Mouse (Mus musculus): ENCODE measurements at regions not wholly inside any gene's neighbourhood (a gene's known extent, or its start where the extent isn't known, plus 50 kb on each side); places are given as distances from the start of the nearest gene placed in this dataset.
A peak's percentile ranks its signal among the peaks of the same experiment; 100 is the strongest.

DNA sequence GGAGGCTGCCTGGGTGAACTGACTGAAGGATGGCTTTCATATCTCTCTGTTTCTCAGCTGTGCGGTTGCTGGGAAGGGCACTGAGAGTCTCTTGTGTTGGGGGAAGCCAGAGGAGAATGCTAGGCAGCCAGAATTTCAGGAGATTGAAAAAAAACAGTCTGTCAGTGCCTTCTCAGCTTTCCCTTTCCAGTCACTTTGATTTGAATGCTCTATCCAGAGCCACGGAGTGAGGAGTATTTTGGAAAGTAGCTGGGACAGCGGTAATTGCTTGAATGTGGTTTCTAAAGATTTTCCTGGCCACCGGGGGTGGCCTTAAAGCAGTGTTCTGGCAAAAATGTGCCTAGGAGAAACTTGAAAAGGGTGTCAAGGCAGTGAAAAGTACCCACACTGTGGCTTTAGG lies 142.4 kb downstream of the Enc1 start:
- no peak overlapping the region for H3K27ac ChIP-seq (replicated peaks; ENCODE audit: low read depth, low read length)
- DNase-seq: no peak

DNA sequence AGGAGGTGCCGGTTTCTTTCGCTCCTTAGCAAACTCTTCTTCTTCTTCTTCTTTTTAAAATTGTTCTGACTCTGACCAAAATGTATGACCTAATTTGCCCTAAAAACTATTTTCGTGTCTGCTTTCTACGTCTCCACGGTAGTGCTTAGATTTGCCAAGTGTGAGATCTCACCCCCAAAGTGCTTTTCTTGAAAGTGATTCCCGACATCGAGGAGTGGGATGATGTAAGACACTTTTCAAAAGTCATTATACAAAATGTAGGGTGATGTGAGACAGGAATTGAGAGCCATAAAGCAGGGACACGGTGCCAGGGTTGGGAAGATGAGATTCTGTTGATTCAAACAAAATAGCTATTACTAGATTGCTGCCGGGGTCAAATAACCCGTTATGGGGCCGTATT lies 139.5 kb downstream of the Enc1 start:
- Histone ChIP-seq H3K27me3 (ENCODE audit: control insufficient read depth, insufficient read depth, low read length) (no peaks in the 10 kb centered on the region), H3K9me3 (ENCODE audit: control insufficient read depth, low read length) (no peaks in the 10 kb centered on the region), H3K27ac (replicated peaks; ENCODE audit: low read depth, low read length) (no peak overlapping the region), H3K4me3 (replicated peaks; ENCODE audit: low read depth, low read length) (no peak overlapping the region), H3K4me2 (ENCODE audit: low read length) (no peak overlapping the region), H3K36me3 (ENCODE audit: control insufficient read depth, insufficient read depth, low read length) (no peaks in the 10 kb centered on the region), H3K4me1 (ENCODE audit: control insufficient read depth, insufficient read depth, low read length) (peaks cover 6% of the 10 kb centered on the region), H3K9ac (replicated peaks; ENCODE audit: low read length) (no peak overlapping the region)
- ATAC-seq (ENCODE audit: low FRiP score, low TSS enrichment): no peak
- WGBS: 92% methylated on average over 11 of the region's 11 CpGs
- no peak for DNase-seq

More for the DNA sequence above, 142.4 kb downstream of the Enc1 start:
- Histone ChIP-seq H3K27me3 (ENCODE audit: control insufficient read depth, insufficient read depth, low read length) (no peaks in the 10 kb centered on the region), H3K4me3 (replicated peaks; ENCODE audit: low read depth, low read length) (no peak overlapping the region), H3K4me1 (ENCODE audit: control insufficient read depth, insufficient read depth, low read length) (no peaks in the 10 kb centered on the region), H3K9me3 (ENCODE audit: control insufficient read depth, low read length) (no peaks in the 10 kb centered on the region), H3K9ac (replicated peaks; ENCODE audit: low read length) (no peak overlapping the region), H3K36me3 (ENCODE audit: control insufficient read depth, insufficient read depth, low read length) (no peaks in the 10 kb centered on the region), H3K4me2 (ENCODE audit: low read length) (no peak overlapping the region)
- ATAC-seq (ENCODE audit: low FRiP score, low TSS enrichment): no peak
- 61% methylated on average over 4 of the region's 4 CpGs for WGBS

DNA sequence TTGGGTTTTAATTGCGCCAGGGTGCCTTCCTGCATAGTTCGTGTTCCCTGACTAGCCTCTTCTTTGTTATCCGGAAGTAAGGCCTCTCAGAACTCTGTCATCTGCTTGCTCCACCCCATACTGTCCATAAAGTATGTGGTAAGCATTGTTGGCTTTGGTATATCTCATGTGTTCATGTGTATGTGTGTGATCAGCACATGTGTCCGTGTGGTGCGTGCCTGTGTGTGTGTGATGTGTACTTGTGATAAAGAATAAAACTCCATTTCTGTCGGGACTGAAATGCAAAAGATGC lies 135.3 kb downstream of the Enc1 start:
- 69% methylated on average over 6 of the region's 6 CpGs for WGBS
- no peak for ATAC-seq (ENCODE audit: low FRiP score, low TSS enrichment)
- H3K9me3 ChIP-seq (ENCODE audit: control insufficient read depth, low read length): no peaks in the 10 kb centered on the region
- H3K27ac ChIP-seq (replicated peaks; ENCODE audit: low read depth, low read length): no peak overlapping the region
- H3K4me3 ChIP-seq (replicated peaks; ENCODE audit: low read depth, low read length): no peak overlapping the region
- no peak overlapping the region for H3K9ac ChIP-seq (replicated peaks; ENCODE audit: low read length)
- H3K4me2 ChIP-seq (ENCODE audit: low read length): no peak overlapping the region
- DNase-seq: no peak
- no peaks in the 10 kb centered on the region for H3K36me3 ChIP-seq (ENCODE audit: control insufficient read depth, insufficient read depth, low read length)
- H3K4me1 ChIP-seq (ENCODE audit: control insufficient read depth, insufficient read depth, low read length): peaks cover 7% of the 10 kb centered on the region
- H3K27me3 ChIP-seq (ENCODE audit: control insufficient read depth, insufficient read depth, low read length): no peaks in the 10 kb centered on the region

DNA sequence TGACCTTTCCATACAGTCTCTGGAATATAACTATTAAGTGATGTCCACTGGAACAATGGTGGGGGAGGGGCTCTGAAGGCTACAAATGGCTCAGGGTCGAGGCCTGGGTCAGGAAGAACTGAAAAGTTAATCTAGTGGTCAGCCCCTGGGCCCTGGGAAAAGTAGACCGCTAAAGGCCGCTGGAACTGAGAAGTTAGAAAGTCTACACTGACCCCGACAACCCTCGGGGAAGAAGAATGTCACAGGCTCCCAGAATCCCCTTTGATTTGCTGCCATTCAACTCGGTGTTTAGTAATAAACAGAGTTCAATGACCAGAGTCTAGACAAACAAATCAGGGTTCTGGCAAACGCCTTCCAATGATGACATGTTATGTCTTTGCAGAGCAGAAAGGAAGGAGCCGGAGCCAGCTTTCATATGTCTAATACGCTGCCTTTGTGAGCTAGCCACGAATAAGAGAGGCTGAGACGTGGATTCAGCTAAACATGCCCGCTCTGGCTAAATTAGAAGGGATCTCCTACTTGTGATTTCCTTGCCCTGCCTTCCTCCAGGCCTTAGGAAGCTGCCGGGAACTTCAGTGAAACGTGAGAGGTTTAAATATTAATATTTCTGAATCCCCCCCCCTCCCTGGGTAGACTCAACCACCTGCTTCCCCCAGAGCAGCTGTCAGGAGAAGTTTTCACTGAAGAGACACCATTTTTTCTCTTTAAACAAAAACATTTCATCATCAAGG lies 134.8 kb downstream of the Enc1 start:
- 0 out of 2 replicates have a peak overlapping the region, but pooled peaks have one; percentile 16 for H3K27ac ChIP-seq (replicated peaks; ENCODE audit: low read depth, low read length)
- H3K9me3 ChIP-seq (ENCODE audit: control insufficient read depth, low read length): no peaks in the 10 kb centered on the region
- no peaks in the 10 kb centered on the region for H3K36me3 ChIP-seq (ENCODE audit: control insufficient read depth, insufficient read depth, low read length)

DNA sequence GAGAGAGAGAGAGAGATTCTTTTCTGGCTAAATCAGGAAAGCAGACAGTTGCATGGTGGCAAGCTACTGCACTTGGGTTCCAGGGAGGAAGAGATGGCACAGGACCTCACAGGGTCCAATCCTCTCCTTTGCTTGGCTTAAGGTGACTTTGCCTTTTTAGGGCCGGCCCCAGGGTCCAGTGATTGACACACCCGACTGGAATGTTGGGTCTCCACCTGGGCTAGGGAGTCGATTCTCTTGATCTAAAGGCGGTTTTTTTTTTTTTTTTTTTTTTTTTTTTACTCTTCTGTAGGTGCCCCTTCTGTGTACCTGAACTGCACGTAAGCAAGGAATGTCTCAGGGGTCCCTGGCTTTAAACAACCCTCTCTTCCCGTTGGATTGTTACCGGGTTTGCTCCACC lies 131.4 kb downstream of the Enc1 start:
- Histone ChIP-seq H3K9ac (replicated peaks; ENCODE audit: low read length) (no peak overlapping the region), H3K27me3 (ENCODE audit: control insufficient read depth, insufficient read depth, low read length) (no peaks in the 10 kb centered on the region), H3K27ac (replicated peaks; ENCODE audit: low read depth, low read length) (no peak overlapping the region), H3K9me3 (ENCODE audit: control insufficient read depth, low read length) (no peaks in the 10 kb centered on the region), H3K36me3 (ENCODE audit: control insufficient read depth, insufficient read depth, low read length) (no peaks in the 10 kb centered on the region), H3K4me2 (ENCODE audit: low read length) (no peak overlapping the region), H3K4me1 (ENCODE audit: control insufficient read depth, insufficient read depth, low read length) (peaks cover 7% of the 10 kb centered on the region), H3K4me3 (replicated peaks; ENCODE audit: low read depth, low read length) (no peak overlapping the region)
- DNase-seq: no peak
- WGBS: 64% methylated on average over 7 of the region's 7 CpGs
- ATAC-seq (ENCODE audit: low FRiP score, low TSS enrichment): no peak

More for the DNA sequence above, 134.8 kb downstream of the Enc1 start:
- H3K27me3 ChIP-seq (ENCODE audit: control insufficient read depth, insufficient read depth, low read length): no peaks in the 10 kb centered on the region
- 36% methylated on average over 14 of the region's 14 CpGs for WGBS
- H3K9ac ChIP-seq (replicated peaks; ENCODE audit: low read length): no peak overlapping the region
- DNase-seq (peak; percentile 48), ATAC-seq (ENCODE audit: low FRiP score, low TSS enrichment) (no peak)
- H3K4me1 ChIP-seq (ENCODE audit: control insufficient read depth, insufficient read depth, low read length): peaks cover 7% of the 10 kb centered on the region
- H3K4me2 ChIP-seq (ENCODE audit: low read length): no peak overlapping the region
- no peak overlapping the region for H3K4me3 ChIP-seq (replicated peaks; ENCODE audit: low read depth, low read length)

DNA sequence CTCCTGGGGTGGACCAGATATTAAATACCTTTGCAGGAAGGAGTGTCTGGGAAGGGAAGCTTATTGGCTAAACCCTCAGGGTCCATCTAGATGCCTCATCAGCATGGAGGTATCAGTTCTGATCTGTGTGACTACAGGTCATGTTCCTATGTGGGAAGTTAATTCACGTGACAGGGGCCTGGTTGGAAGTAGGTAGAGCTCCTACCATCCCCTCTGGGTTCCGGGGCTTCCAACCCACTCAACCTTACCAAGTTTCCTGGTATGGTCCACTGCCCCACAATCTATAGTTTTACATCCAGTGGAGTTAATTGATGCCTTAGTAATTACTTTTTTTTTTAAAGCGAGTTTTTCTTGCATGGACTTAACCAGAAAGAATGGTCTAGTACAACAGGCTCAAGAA lies 130.3 kb downstream of the Enc1 start:
- Histone ChIP-seq H3K4me3 (replicated peaks; ENCODE audit: low read depth, low read length) (no peak overlapping the region), H3K27me3 (ENCODE audit: control insufficient read depth, insufficient read depth, low read length) (no peaks in the 10 kb centered on the region), H3K4me1 (ENCODE audit: control insufficient read depth, insufficient read depth, low read length) (peaks cover 7% of the 10 kb centered on the region), H3K4me2 (ENCODE audit: low read length) (no peak overlapping the region), H3K9ac (replicated peaks; ENCODE audit: low read length) (no peak overlapping the region), H3K9me3 (ENCODE audit: control insufficient read depth, low read length) (no peaks in the 10 kb centered on the region), H3K27ac (replicated peaks; ENCODE audit: low read depth, low read length) (no peak overlapping the region), H3K36me3 (ENCODE audit: control insufficient read depth, insufficient read depth, low read length) (no peaks in the 10 kb centered on the region)
- 88% methylated on average over 3 of the region's 3 CpGs for WGBS
- DNase-seq (no peak), ATAC-seq (ENCODE audit: low FRiP score, low TSS enrichment) (no peak)

DNA sequence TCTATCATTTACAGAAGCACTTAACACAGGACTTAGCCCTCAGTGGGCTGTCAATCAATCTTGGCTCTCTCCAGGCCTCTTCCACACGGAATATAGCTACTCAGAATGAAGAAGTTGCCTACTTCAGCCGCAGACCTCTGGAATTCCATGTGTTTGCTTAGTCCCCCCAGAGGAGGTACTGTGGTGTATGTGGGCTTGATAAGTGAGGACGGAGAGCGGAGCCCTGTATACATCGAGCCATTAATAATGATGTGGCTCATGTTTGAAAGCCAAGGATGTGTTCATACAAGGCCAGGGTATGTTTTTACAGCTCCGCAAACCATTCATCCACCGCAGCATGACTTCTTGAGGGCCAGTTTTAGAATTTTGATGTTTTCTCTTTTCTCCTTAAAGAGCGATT lies 125.8 kb downstream of the Enc1 start:
- H3K27ac ChIP-seq (replicated peaks; ENCODE audit: low read depth, low read length): no peak overlapping the region
- no peak overlapping the region for H3K9ac ChIP-seq (replicated peaks; ENCODE audit: low read length)
- H3K4me2 ChIP-seq (ENCODE audit: low read length): no peak overlapping the region
- H3K4me1 ChIP-seq (ENCODE audit: control insufficient read depth, insufficient read depth, low read length): peaks cover 9% of the 10 kb centered on the region; the same call in 1 of the 2 replicates
- ATAC-seq (ENCODE audit: low FRiP score, low TSS enrichment) (no peak), DNase-seq (no peak)
- no peaks in the 10 kb centered on the region for H3K36me3 ChIP-seq (ENCODE audit: control insufficient read depth, insufficient read depth, low read length)
- no peaks in the 10 kb centered on the region for H3K9me3 ChIP-seq (ENCODE audit: control insufficient read depth, low read length)
- 86% methylated on average over 8 of the region's 8 CpGs for WGBS
- H3K27me3 ChIP-seq (ENCODE audit: control insufficient read depth, insufficient read depth, low read length): no peaks in the 10 kb centered on the region
- no peak overlapping the region for H3K4me3 ChIP-seq (replicated peaks; ENCODE audit: low read depth, low read length)

DNA sequence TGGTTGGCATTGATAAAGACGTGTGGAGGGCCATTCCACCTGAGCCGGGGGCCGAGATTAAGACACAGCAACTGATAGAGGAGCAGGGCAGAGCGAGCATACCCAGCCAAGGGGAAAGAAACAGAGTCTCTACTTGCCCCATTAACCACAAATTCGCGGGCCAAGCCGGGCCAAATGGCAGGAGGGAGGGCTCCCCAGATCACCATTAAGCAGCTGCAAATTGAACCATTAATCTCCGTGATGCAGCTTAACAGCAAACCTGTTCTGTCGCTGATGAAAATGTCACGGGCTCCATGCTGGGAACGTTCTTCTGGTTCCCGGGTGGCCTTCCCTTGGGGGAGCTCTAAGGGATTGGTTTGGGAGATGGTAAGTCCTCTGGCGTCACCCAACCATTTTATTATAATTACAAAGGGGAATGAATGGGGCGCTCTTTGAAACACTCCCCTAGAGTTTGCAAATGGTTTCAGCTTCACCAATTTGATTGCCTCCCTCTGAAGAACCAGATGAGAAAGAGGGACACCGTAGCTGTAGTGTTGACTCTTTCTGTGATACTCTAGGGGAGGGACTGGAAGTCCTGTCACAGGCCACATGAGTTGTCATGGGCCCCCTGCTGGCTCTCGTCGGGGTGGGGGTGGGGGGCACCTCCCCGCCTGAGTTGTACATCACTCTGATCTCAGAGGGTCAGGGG lies 124.8 kb downstream of the Enc1 start:
- DNase-seq: peak; percentile 34

DNA sequence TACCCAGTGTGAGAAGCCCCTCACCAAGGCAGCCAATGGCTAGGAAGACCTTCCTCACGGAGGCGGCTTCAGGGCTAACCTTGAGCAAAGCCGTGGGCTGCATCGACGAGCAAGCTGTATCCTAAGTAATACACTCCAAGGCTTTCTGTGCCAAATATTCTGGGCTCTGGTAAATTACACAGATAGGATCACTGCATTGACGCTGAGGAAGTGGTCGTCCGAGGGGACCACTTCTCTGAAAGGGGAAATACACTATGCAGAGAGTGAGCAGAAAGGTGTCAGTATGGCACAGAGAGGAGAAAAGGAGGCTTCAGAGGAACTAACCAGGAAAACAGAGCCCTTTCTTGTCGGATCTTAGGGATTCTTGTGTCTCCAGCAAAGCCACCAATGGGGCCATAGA lies 124.1 kb downstream of the Enc1 start:
- H3K4me3 ChIP-seq (replicated peaks; ENCODE audit: low read depth, low read length): no peak overlapping the region
- H3K4me2 ChIP-seq (ENCODE audit: low read length): no peak overlapping the region
- DNase-seq: no peak
- WGBS: 64% methylated on average over 9 of the region's 9 CpGs
- no peak for ATAC-seq (ENCODE audit: low FRiP score, low TSS enrichment)
- no peak overlapping the region for H3K27ac ChIP-seq (replicated peaks; ENCODE audit: low read depth, low read length)
- H3K4me1 ChIP-seq (ENCODE audit: control insufficient read depth, insufficient read depth, low read length): peaks cover 9% of the 10 kb centered on the region; the same call in 1 of the 2 replicates
- no peaks in the 10 kb centered on the region for H3K27me3 ChIP-seq (ENCODE audit: control insufficient read depth, insufficient read depth, low read length)
- no peak overlapping the region for H3K9ac ChIP-seq (replicated peaks; ENCODE audit: low read length)
- H3K9me3 ChIP-seq (ENCODE audit: control insufficient read depth, low read length): no peaks in the 10 kb centered on the region
- H3K36me3 ChIP-seq (ENCODE audit: control insufficient read depth, insufficient read depth, low read length): no peaks in the 10 kb centered on the region

More for the DNA sequence above, 124.8 kb downstream of the Enc1 start:
- no peaks in the 10 kb centered on the region for H3K36me3 ChIP-seq (ENCODE audit: control insufficient read depth, insufficient read depth, low read length)
- no peaks in the 10 kb centered on the region for H3K9me3 ChIP-seq (ENCODE audit: control insufficient read depth, low read length)
- no peak overlapping the region for H3K4me3 ChIP-seq (replicated peaks; ENCODE audit: low read depth, low read length)
- 24% methylated on average over 18 of the region's 18 CpGs for WGBS
- H3K27me3 ChIP-seq (ENCODE audit: control insufficient read depth, insufficient read depth, low read length): no peaks in the 10 kb centered on the region
- H3K9ac ChIP-seq (replicated peaks; ENCODE audit: low read length): no peak overlapping the region
- no peak overlapping the region for H3K27ac ChIP-seq (replicated peaks; ENCODE audit: low read depth, low read length)
- peaks cover 9% of the 10 kb centered on the region; the same call in 1 of the 2 replicates for H3K4me1 ChIP-seq (ENCODE audit: control insufficient read depth, insufficient read depth, low read length)
- no peak for ATAC-seq (ENCODE audit: low FRiP score, low TSS enrichment)
- no peak overlapping the region for H3K4me2 ChIP-seq (ENCODE audit: low read length)

Measured in midbrain, embryonic 14.5 days (tissue).